Mouse (Mus musculus) kidney, postnatal 36 days (tissue): ENCODE results near the gene Zfp87.

ENCODE experiments used
- DNase-seq, 2 experiments: peaks; one replicate each; pipeline ENCODE4 v3.0.0; 2021 to 2022; ENCODE audit warnings: mixed read lengths in 2 of 2

Zfp87 gene

DNA sequence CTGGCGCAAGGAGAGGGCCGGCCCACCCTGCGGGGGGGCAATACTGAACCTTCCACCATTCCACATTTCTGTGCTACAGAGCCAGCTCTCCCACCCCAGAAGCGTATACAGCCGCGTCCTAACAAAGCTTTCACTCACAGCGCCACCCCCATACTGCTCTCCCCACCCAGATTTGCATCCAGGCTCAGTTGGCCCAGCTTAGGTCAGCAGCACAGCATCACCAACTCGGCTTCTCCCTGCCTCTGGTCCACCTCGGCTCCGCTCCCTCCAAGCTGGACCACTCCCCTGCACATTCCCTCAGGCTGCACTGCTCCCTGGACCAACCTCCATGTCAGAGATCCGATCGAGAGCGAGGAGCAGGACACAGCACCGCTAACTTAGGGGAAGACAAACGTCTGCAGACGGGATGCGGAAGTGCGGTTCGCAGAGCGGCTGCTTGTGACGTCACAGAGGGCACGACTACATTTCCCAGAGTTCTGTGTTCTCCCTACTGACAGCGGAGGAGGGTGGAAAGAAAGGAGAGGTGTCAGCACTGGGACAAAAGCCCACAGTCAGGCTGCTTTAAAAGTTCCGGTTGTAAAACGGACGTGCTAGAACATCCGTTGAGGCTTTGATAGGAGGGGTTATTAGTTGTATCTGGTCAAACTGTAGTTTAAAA, at the start of gene Zfp87, which contains the start of gene Gm26965:
TSS of gene Zfp87 (minus strand) at position 425 of the 658 bp plus-strand sequence.
TSS of gene Gm26965 (minus strand) at position 399 of the 658 bp plus-strand sequence.
- peak; percentile 95 to 96 for DNase-seq

DNA sequence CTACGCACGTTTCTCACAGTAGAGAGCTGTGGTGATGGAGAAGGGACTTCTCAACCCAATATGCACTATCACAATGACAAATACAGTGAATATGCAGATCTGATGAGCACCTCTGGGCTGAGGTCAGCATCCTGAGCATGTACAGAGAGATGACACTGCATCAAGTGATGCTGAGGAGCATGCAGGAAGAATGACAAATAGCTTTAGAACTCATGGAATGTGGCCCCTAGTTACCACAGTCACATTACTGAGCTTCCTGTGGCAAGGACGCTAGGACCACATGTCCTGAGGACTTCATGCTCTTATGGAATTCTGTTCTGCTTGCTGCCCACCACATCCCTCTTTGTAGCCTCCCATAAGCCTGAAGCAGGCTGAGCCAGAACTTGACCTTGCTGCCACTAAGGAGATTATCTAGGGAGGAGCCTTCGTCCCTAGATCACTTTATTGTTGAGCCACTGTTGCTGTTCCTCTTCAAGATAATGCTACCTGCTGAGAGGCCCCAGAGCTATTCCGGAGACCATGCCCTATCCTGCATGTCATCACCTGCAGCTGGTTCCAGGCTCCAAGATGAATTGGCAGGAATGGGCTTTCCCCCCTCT, 46.7 kb upstream of the Zfp87 start:
- DNase-seq, result no peak

DNA sequence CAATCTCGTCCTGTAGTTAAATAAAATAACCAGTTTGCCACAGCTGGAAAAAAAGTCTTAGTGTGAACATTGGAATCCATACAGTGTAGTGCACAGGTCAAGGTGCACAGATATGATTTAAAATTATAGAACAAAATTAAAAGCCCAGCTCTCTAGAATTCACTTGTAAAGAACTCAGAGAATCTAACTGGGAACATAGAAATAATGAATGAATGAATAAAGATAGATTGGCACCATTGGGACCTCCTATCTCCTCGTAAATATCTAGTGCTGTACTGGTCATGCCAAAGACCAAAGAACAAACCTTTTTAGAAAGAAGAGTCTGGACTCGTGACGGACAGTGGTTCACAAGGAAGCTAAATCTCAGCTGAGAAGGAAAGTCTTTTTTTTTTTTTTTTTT, 27.8 kb upstream of the Zfp87 start, which contains the start of gene Zfp748:
TSS of gene Zfp748 (minus strand) at position 101 of the 400 bp plus-strand sequence.
- DNase-seq, result no peak

DNA sequence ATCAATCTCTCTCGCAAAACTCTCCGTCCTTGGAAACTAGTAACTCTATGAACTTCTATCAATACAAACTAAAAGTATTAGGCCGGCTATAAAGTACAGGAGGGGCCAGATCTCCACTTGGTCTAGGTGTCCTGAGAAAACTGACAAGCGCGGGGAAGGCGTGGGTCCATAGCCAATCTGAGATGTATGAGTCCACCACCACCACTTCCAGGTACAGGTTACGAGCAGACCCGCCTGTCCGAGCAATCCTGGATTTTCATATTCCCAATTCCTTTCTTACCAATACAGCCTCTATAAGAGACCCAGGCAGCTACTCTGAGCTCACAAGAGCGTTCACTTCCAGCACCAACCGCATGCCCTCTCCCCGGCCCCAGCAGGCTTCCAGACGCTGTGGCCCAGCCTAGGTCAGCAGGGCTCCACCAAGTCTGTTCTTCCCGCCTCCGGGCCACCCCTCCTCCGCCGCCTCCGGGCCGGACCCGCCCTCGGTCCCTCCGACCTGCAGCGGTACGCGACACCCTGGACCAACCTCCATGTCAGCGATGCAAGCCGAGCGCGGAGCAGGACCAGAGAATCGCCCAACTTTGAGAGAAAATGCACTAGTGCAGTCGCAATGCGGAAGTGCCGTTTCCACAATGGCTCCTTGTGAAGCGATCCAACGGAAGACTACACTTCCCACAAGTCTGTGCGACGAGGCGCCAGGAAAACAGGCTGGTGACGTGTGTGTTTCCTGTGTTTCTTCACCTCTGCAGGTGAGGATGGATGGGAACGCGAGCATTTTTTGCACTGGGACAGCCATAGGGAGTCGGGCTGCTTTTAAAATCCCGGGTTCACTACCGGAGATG, 26.7 kb upstream of the Zfp87 start:
- peak; percentile 92 to 94 for DNase-seq

DNA sequence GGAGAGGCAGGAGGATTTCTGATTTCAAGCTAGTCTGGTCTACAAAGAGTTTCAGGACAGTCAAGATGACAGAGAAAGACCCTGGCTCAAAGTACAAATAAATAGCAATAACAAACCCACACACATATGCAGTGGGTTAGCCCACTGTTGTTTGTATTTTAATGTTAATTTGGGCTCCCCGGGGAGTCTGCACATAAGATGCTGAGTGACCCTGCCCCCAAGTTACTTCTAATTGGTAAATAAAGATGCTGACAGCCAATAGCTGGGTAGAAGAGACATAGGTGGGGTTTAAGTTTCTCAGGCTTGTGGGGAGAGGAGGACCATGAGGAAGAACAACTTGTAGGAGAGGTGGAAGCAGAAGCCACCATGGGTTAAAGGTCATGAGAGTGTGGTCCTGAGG, 20.0 kb upstream of the Zfp87 start:
- no peak for DNase-seq

DNA sequence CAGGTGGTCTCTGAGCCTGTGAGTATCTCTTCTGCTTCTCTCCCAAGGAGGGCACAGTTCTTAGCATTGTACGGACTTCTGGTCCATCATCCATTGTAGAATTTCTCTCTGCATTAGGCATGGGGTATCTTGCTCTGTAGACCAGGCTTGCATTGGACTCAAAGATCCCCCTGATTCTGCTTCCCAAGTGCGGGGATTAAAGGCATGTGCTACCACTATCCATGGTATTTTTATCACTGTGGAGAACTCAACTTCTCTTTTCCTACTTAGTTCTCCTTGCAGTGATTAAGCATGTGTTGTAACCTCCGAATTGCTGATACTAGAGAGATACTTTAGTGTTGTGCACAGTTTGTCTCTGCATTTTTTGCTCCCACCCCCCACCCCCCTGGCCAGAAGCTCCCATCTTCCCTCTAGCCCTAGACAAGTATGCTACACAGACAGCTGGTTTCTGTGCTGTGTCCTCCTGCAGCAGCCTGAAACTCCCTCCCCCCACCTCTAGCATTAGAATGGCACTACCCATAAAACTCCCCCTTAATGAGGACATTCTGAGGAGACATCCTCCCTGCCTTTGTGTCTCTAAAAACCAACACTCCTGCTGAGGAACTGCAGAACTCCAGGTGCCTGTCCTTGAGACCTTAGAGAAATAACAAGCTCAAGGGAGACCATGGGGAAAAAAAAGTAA, 1.2 kb upstream of the Zfp87 start:
- DNase-seq, result no peak

DNA sequence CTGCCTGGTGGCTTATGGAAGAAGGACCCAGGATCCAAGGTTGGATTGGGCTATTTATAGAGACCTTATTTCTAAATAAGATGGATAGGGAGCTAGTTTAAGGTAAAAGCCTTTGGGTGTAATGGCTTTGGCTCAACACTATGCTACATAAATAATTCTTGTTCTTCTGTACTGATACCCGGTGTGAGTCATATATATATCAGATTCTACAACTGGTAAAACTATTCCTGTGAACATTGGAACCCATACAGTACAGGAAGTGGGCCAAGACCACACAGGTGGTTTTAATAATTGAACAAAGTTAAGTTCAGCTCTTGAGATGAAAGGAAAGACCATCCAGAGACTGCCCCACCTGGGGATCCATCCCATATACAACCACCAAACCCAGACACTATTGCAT, 25.1 kb downstream of the Zfp87 start:
- no peak for DNase-seq

DNA sequence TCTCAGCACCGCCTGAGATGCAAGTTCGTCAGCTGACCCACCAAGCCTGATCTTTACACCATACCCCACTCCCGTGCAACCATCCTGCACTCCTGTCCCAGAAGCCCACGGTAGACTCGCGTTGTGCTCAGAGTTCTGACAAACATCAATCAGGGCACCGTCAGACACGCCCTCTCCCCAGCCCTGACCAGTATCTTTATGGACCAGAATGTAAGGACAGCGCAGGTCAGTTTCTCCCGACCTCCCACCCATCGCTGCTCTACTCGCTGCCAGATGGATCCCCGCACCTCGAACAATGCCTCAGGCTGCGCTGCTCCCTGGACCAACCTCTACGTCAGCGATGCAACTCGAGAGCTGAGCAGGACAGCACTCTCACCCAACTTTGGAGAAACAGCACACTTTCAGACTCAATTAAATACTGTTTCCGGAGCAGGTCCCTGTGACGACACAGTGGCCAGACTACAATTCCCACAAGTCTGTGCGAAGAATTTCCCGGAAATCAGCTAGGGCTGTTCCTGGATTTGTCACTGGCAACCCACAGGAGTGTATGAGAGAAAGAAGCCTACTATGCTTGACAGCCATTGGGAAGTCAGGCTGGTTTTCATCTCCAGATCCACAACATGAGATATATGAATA, 25.8 kb downstream of the Zfp87 start, which contains the start of gene Zfp58:
TSS of gene Zfp58 (minus strand) at position 472 of the 636 bp plus-strand sequence.
- DNase-seq, result peak; percentile 89 to 90

DNA sequence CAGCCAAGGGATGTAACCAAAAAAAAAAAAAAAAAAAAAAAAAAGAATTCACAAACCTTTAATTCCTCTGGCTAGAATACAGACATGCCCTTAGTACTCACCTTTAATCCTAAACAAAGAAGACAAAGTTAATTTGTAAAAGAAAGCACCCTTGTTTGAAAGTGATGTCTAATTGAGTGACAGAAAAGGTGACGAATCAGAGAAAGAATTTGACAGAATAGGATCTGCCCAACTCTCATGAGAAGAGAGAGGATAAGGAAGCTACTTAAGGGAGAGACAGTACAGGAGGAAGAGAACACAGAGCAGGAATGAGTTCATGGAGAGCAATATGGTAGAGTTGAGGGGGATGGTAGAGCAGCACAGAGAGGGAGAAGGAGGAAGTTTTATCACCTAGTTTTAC, 30.3 kb downstream of the Zfp87 start:
- DNase-seq, result no peak

DNA sequence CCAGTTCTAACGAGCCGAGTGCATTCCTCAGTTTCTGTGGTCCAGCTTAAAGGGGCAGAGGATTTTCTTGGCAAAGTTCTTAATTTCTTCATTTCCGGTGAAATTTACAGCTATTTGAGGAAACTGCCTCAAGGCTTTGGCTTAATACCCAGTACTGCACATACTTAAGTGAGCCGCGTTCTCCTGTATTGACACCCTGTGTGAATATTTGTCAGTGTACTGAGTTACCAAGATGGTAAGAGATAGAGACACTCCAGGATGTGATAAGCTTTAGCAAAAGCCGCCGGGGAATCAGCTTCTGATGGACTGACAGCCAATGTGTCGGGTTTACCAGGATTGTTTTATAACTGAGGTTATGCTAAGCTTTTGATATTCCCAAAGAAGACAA, 41.6 kb downstream of the Zfp87 start:
- DNase-seq, result no peak

DNA sequence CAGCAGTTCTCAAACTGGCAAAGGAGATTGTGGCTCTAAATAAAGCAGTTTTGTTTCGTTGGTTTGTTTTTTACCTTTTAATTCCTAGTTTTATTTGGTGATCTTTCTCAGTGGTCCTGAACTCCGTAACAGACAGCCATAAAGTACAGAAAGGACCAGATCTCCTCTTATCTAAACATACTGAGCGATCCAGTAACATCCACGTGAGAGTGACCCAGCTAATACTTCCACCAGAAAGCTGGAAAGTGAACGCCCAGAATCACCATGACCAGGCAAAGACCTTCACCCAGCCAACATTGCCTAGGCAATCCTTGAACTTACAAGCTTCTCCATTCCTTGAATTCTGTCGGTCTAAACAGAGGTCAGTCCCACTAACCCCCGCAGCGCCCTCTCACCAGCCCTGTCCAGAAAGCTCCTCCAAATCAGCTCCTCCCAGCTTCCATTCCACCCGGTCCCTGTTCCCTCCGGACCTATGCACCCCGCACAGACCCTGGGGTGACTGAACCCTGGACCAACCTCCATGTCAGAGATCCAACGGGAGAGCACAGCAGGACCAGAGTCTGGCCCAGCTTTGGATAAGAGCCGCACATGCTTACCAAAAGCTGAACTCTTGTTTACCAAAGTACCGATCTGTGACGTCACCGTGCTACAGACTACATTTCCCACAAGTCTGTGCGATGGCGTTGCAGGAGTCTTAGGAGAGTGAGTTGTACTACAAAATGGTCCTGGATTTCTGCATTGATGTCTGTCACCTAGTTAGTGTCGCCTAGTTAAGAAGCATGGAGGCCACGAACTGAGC, 42.2 kb downstream of the Zfp87 start, which contains the start of gene Zfp874b:
TSS of gene Zfp874b (minus strand) at position 634 of the 799 bp plus-strand sequence.
- peak; percentile 93 to 96 for DNase-seq

DNA sequence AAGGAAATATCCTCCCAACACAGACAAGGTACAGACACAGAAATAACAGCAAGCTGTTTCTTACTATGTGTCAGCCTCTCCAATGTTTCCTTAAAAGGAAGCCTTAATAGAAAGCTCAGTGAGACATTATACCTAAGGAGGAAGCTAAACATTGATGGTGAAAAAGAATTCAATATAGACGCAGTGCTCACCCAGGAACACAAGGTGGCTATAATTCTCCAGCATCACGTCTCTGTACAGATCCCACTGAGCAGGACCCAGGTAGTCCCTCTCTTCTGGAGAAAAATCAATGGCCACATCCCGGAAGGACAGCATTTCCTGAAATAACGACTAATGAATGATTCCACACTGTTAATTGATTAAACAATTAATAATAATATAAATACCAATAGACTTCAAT, 44.4 kb downstream of the Zfp87 start:
- no peak for DNase-seq

DNA sequence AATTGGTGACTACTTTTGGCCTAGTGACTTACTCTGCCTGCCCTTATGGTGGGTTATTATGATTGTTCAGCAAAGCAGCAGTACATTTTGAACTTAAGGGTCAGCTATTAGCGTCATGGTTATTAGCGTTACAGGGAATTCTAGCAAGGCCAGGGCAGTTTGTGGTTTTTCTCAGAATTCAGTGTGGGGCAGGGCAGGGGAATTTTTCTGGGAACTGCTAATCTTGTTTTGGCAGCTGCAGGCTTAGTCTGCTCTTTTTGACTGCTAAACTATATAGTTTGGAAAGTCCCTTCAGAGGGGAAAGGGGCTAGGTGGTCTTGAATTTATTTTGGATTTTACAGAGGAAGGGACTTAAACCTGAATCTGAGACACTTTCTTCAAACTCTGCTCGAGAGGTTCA, 56.7 kb downstream of the Zfp87 start:
- DNase-seq, result no peak
